Mouse (Mus musculus): Measurements from ENCODE around the gene Cracr2b. TPM values are rescaled to one million over a fixed set of nuclear protein-coding genes. Genes with fewer than 3 reads are reported as not detected.

Gene Cracr2b
- polyA plus RNA-seq (2021): 9.9 TPM

DNA sequence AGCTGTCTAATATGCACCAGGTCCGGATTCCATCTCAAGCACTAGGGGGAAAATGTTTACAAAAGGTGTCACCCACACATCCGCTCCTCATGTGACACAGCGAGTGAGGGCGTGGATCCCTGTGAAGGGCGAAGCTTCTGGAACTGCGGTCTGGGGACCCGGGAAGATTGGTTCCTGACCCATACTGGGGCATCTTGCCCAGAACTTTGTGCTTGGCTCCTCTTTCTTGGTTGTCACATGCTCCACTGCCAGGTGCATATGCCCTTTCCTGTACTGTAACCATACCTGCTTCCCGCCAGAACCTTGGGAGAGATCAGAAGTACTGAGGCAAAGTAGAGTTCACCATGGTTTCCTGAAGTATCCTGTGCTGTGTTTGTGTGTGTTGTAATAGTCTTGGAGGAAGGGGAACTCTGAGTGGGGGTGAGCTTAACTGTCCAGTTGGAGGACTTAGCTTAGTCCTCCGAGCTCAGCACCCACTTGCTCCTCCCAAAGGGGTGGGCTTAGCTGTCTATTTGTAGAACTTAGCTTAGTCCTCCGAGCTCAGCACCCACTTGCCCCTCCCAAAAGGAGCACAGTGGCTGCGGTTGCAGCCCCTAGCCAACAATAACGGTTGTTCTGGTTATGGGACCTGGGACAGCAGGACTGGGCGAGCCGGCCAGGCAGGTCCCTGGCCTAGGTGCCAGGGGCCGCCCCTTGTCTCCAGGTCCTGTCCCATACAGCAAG is at the start of gene Cracr2b:
Cracr2b (plus strand) TSS at position 704 of the 723 bp plus-strand sequence.
- POLR2A ChIA-PET: interaction anchor here (0.6 to 0.7 kb wide), 2 partner anchors 73 to 599 kb away, joined by 4 to 5 read pairs; no protein-coding TSS in a partner anchor
- no peak for TF ChIP-seq CTCF (IDR thresholded peaks at IDR 0.05)
- DNase-seq (ENCODE audit: low read depth, low spot score): no peak
- in situ Hi-C loops (cut with MboI; ENCODE audit: low pct_unique_long_range_greater_than_20kb): loop anchor here (25.0 kb wide), 1 partner anchor 927 kb away; the partner anchor contains the start of genes Ctsd and Gm49369
- no peaks in the 10 kb centered on the region for H3K27me3 ChIP-seq
- ATAC-seq: no peak
- CTCF ChIA-PET: interaction anchor here (1.3 kb wide), 1 partner anchor 16 kb away, joined by 3 read pairs; no protein-coding TSS in a partner anchor

DNA sequence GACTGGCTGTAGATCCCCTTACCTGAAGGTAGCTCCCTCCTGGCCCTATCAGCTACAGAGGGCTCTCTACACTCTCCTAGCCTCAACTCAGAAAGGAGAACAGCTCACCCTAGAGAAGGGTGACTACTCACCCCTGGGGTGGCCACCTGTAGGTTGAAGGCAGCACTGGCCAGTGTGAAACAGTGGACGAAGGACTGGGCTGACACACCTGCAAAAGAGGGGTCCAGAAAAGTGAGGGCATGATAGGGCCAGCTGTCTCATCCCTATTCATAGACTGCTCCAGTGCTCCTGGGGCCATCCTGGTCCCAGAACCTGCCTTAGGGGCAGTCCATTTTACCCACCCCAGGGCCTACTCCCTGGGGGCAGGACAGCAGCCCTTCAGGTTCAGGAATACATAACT is 49.2 kb upstream of the Cracr2b start:
- CTCF ChIA-PET: interaction anchor here (1.0 to 2.9 kb wide), 4 partner anchors 26 to 65 kb away, joined by 3 to 13 read pairs (median 8); partner anchors contain the start of gene Slc25a22
- POLR2A ChIA-PET: no interaction called here
- no peaks in the 10 kb centered on the region for H3K27me3 ChIP-seq
- no peak for ATAC-seq
- no peak for DNase-seq (ENCODE audit: low read depth, low spot score)
- TF ChIP-seq CTCF (IDR thresholded peaks at IDR 0.05): no peak
- in situ Hi-C loops (cut with MboI; ENCODE audit: low pct_unique_long_range_greater_than_20kb): loop anchor here (5.0 kb wide), 2 partner anchors 41 to 116 kb away; no protein-coding TSS in a partner anchor

DNA sequence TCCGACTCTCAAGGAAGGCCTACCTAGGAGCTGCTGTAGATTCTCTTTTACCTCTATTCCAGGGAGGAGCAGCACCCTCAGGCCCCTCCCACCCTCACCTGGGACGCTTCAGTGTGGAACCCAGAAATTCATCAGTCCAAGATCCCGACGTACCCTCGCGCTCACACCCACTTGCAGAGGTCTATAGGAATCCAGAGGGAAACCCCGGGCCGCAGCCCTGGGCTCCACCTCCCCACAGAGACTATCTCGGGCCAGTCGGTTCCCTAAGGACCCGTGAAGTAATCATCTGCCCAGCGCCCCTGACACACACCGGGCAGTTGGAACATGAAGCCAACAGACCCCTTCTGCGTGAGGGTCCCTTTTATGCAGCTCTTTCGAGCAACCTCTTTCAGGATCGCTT is 47.6 kb upstream of the Cracr2b start:
- DNase-seq (ENCODE audit: low read depth, low spot score): no peak
- in situ Hi-C loops (cut with MboI; ENCODE audit: low pct_unique_long_range_greater_than_20kb): loop anchor here (5.0 kb wide), 2 partner anchors 39 to 114 kb away; no protein-coding TSS in a partner anchor
- CTCF ChIA-PET: interaction anchor here (1.3 to 2.9 kb wide), 4 partner anchors 21 to 29 kb away, joined by 3 to 13 read pairs (median 8); partner anchors contain the start of gene Slc25a22
- POLR2A ChIA-PET: interaction anchor here (0.8 to 1.9 kb wide), 3 partner anchors 23 to 55 kb away, joined by 3 to 4 read pairs (median 4); partner anchors contain the start of gene Slc25a22
- no peak for ATAC-seq
- no peaks in the 10 kb centered on the region for H3K27me3 ChIP-seq
- TF ChIP-seq CTCF (IDR thresholded peaks at IDR 0.05): no peak

DNA sequence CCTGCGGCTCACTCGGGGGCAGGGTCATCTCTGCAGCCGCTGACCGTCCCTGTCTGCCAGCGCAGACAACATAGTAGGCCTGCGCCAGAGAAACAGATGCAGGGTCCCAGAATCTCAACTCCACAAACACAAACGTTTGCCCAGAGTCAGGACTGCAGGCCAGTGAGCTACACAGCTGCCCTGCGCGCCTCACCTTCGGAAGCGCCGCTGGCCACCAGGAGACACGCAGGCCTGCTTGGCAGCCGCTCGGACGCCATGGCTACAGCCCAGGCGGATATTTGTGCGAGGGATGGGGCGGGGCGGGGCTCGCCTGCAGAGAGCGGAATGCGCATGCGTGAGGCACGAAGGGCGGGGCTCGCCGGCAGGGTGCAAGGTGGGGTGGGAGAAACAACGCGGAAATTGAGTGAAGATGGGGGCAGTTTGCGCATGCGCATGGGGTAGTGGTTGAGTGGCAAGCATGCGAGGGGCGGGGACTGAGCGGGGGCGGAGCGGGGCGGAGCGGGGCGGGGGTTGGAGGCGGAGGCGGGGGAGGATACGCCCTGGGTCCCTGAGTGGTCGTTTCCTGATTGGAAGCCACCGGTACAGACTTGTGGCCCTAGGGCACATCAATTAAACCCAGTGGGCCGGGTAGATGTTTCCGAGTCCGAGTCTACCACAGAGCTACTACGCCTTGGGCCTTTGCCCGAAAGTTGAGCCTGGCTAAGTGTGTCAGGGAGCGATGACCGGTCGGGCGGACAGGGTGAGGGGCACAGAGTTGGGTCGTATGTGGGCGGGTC is 46.9 kb upstream of the Cracr2b start, which contains the start of gene Gatd1:
Gatd1 (minus strand) TSS at position 328 of the 776 bp plus-strand sequence.
- no peak for TF ChIP-seq CTCF (IDR thresholded peaks at IDR 0.05)
- in situ Hi-C loops (cut with MboI; ENCODE audit: low pct_unique_long_range_greater_than_20kb): loop anchor here (5.0 kb wide), 2 partner anchors 38 to 113 kb away; no protein-coding TSS in a partner anchor
- POLR2A ChIA-PET: interaction anchor here (0.7 to 1.9 kb wide), 5 partner anchors 22 to 62 kb away, joined by 3 to 4 read pairs (median 3); partner anchors contain the start of gene Slc25a22
- peak; percentile 85 for ATAC-seq
- DNase-seq (ENCODE audit: low read depth, low spot score): peak; percentile 87
- CTCF ChIA-PET: interaction anchor here (2.2 to 2.9 kb wide), 4 partner anchors 24 to 29 kb away, joined by 5 to 13 read pairs (median 8); partner anchors contain the start of gene Slc25a22
- no peaks in the 10 kb centered on the region for H3K27me3 ChIP-seq

DNA sequence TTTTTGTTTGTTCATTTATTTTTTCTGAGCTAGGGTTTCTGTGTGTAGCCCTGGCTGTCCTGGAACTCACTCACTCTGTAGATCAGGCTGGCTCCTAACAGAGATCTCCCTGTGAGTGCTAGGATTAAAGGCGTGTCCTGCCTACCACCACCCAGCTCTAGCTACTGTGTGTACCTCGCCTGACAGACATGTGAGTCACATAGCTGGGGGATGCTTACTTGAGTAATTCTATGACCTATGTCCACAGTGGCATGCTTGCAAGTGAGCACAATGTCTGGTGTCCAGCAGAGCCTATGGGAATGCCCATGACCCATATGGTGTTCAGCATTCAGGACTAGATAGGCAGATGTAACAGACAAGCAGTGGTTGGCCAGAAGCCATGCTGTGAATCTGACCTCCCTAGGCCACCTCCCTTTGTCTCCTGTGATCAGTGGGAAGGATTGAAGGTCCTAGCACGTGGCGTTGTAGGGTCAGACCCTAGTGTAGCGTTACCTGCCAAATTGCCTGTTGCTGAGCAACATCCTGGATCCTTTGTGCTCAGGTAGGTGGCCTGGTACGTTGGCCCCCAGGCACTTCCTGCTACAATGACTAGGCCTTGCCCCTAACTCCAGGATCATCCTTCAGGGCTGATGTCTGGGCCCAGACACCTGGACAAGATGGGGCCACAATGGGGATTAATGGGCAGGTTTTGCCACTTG is 44.6 kb upstream of the Cracr2b start:
- no peak for DNase-seq (ENCODE audit: low read depth, low spot score)
- ChIA-PET POLR2A (interaction anchor here (1.4 kb wide), 1 partner anchor 15 kb away, joined by 3 read pairs; no protein-coding TSS in a partner anchor), CTCF (interaction anchor here (2.2 kb wide), 1 partner anchor 22 kb away, joined by 6 read pairs; the partner anchor contains the start of gene Slc25a22)
- no peak for TF ChIP-seq CTCF (IDR thresholded peaks at IDR 0.05)
- no peak for ATAC-seq
- in situ Hi-C loops (cut with MboI; ENCODE audit: low pct_unique_long_range_greater_than_20kb): no loop called here
- no peaks in the 10 kb centered on the region for H3K27me3 ChIP-seq

DNA sequence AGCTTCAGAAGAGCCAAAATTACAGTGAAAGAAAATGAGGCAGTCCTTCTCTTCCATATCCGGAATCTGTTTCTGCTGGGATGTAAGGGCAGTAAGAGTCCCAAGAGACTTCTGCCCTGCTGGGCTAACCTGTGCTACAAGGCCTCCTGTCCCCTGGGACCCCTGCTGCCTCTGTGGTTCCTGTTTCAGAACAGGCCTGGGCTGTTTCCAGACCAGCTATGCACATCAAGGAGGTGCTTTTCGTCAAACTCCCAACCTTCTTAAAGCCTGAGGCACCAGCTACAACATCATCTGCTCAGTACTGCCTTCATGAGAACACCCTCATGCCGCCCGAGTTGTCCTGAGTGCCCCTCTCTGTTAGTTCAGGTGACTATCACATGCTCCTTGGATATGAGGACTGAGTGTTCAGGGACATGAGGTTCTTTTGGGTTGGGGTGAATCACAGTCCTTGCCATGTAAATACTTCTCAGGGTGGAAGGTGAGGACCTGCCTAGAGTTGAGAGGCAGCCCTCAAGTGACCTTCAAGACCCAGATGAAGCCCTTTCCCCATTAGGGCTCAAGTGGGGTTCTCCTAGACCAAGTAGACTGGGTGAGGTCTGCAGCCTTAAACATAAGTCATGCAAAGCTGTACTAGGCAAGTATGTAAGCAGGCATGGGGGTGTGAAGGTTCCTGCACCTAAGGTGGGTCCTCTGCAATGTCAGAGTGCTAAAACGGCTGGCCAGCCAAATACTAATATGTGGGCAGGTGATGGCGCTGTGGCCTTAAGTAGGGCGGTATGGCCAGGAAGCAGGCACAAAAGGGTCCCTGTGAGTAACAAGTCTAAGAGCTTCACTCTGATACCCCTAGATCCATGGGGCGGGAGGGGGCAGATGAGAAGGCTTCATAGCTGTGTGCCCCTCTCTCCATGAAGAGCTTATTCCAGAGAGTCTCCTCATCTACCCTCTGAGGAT is 42.9 kb upstream of the Cracr2b start:
- no peak for TF ChIP-seq CTCF (IDR thresholded peaks at IDR 0.05)
- DNase-seq (ENCODE audit: low read depth, low spot score) (no peak), ATAC-seq (no peak)
- ChIA-PET CTCF (interaction anchor here (1.6 kb wide), 1 partner anchor 10 kb away, joined by 6 read pairs; no protein-coding TSS in a partner anchor), POLR2A (no interaction called here)
- H3K27me3 ChIP-seq: no peaks in the 10 kb centered on the region
- in situ Hi-C loops (cut with MboI; ENCODE audit: low pct_unique_long_range_greater_than_20kb): no loop called here

DNA sequence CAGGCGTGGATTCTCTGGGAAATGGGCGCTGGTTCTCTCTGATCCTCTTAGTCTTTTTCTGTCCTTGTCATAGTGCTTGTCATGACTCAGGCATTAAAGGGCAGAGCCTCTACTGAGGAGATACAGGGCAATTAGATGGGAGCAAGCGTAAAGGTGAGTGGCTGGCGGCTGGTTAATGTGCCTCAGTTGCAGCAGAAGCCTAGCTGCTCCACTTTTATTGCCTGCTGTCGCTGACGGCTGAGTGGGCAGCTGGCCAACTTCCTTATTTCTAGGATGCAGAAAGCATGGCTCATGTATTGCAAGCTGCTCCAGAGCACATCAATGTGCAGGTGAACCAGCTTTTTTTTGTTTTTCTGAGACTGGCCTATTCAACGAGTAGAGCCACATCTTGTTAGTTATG is 41.9 kb upstream of the Cracr2b start:
- no peak for ATAC-seq
- no peak for TF ChIP-seq CTCF (IDR thresholded peaks at IDR 0.05)
- CTCF ChIA-PET: interaction anchor here (1.6 kb wide), 1 partner anchor 9 kb away, joined by 6 read pairs; no protein-coding TSS in a partner anchor
- no peaks in the 10 kb centered on the region for H3K27me3 ChIP-seq
- DNase-seq (ENCODE audit: low read depth, low spot score): no peak
- in situ Hi-C loops (cut with MboI; ENCODE audit: low pct_unique_long_range_greater_than_20kb): no loop called here
- POLR2A ChIA-PET: no interaction called here

DNA sequence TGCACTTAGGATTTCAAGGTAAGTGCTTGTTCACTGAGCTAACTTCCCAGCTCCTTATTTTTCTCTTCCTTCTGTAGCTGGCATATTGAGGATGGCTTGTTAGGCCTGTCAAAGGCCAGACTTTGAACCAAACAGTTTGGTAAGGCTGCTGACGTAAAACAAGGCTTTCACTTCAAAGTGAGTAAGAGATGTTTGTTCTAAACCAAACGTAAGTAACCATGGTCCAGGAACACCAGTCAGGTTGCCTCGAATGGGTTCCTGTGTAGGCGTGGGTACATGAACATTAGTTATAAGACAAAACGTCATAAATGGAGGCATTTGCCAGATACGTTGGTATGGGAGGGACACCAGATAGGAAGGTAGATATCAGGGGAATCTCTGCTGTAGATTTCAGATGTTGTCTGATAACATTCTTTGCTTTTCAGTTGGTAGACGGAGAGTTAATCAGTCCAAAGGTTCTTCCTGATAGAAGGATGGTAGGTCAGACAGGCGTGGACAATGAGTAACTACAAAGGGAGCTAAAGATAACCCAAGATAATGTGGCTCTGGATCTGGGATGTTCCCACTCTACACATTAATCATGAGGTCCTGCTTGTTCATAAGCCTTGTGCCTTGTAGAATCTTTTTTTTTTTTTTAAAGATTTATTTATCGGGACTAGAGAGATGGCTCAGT is 40.7 kb upstream of the Cracr2b start:
- in situ Hi-C loops (cut with MboI; ENCODE audit: low pct_unique_long_range_greater_than_20kb): no loop called here
- no peak for TF ChIP-seq CTCF (IDR thresholded peaks at IDR 0.05)
- ATAC-seq (no peak), DNase-seq (ENCODE audit: low read depth, low spot score) (no peak)
- H3K27me3 ChIP-seq: no peaks in the 10 kb centered on the region
- ChIA-PET POLR2A (interaction anchor here (0.7 kb wide), 1 partner anchor 381 kb away, joined by 3 read pairs; no protein-coding TSS in a partner anchor), CTCF (no interaction called here)

Data from Patski (cell line).